Mouse (Mus musculus) lung, postnatal 0 days (tissue): ENCODE data around the gene Olfr766-ps1. TPM values are rescaled to one million over a fixed set of nuclear protein-coding genes. Genes with fewer than 3 reads are reported as not detected.

Experiments used
- ATAC-seq: fragments of 200-750 bp; cut with Nextera tagmentation; 2 replicates; pipeline ENCODE4 v1.8.0; 2017; ENCODE audit warnings: moderate library complexity
- DNase-seq: peaks from one replicate; pipeline ENCODE4 v3.0.0-alpha.2; 2016; ENCODE audit warnings: low spot score
- H3K27ac ChIP-seq: fragments of 300-500 bp; sonication (generic); 2 replicates; pipeline ENCODE4 v1.5.1; 2014; ENCODE audit warnings: antibody characterized with exemption, mild to moderate bottlenecking, low read length, mixed read lengths
- H3K27me3 ChIP-seq: fragments of 300-500 bp; sonication (generic); replicated peaks from 2 replicates; pipeline ENCODE4 v1.6.1; 2014; ENCODE audit warnings: low read length, mixed read lengths; ENCODE audit not compliant: insufficient read depth
- H3K36me3 ChIP-seq: fragments of 300-500 bp; sonication (generic); 2 replicates; pipeline ENCODE4 v1.6.1; 2014; ENCODE audit warnings: low read length, mixed read lengths; ENCODE audit not compliant: insufficient read depth
- H3K4me1 ChIP-seq: fragments of 300-500 bp; sonication (generic); 2 replicates; pipeline ENCODE4 v1.6.1; 2014; ENCODE audit warnings: antibody characterized with exemption, low read depth, low read length, mixed read lengths; ENCODE audit not compliant: insufficient read depth
- H3K4me2 ChIP-seq: fragments of 300-500 bp; sonication (generic); replicated peaks from 2 replicates; pipeline ENCODE4 v1.6.1; 2014; ENCODE audit warnings: low read depth, mild to moderate bottlenecking, low read length, moderate library complexity, mixed read lengths
- H3K4me3 ChIP-seq: fragments of 300-500 bp; sonication (generic); 2 replicates; pipeline ENCODE4 v1.5.1; 2014; ENCODE audit warnings: low read depth, low read length
- H3K9ac ChIP-seq: fragments of 300-500 bp; sonication (generic); replicated peaks from 2 replicates; pipeline ENCODE4 v1.6.1; 2014; ENCODE audit warnings: low read depth, mild to moderate bottlenecking
- H3K9me3 ChIP-seq: fragments of 300-500 bp; sonication (generic); 2 replicates; pipeline ENCODE4 v1.6.1; 2016; ENCODE audit warnings: low read length, mixed read lengths
- CTCF ChIP-seq: IDR thresholded peaks from 2 replicates; pipeline ENCODE4 v1.5.1; 2016; ENCODE audit warnings: antibody characterized with exemption, mild to moderate bottlenecking
- EP300 ChIP-seq: IDR thresholded peaks from 2 replicates; pipeline ENCODE4 v1.6.1; 2016; ENCODE audit warnings: antibody characterized with exemption, mild to moderate bottlenecking, control low read depth
- WGBS: fragments of 180-500 bp; shearing (Covaris S2); extraction: QIAGEN DNeasy Blood & Tissue Kit; methylation state at CpG from one replicate; pipeline ENCODE4 v1.1.7; 2014; 5-methylcytosine and 5-hydroxymethylcytosine counted together
- polyA plus RNA-seq: library from polyadenylated mRNA; unstranded; fragments of >200 nt; fragmentation: Nextera tagmentation; extraction: Ambion mirVana; gene quantifications from 2 replicates; pipeline ENCODE4 v1.2.1, GENCODE M21; 2015

Olfr766-ps1 gene
- polyA plus RNA-seq, 1 experiment from 2014 or later, result not detected

DNA sequence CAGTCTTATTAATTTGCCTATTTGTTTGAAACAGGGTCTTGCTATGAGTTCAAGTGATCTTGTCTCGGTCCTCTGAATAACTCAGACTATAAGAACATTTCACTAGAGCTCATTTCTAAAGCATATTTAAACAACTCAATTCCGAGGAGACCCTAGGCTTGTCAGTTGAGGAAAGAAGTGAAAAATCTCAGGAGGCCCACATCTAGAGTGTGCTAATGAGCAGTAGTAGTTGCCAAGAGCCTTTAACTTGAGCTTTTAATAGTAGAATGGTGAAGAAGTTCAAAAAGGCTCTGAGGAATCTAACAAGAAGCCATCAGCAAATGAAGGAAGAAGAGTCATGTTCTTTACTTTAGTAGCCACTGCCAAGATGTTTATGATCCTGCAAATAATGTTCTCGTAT is 29.0 kb downstream of the Olfr766-ps1 start, which contains the start of gene Olfr764-ps1:
TSS of gene Olfr764-ps1 (minus strand) at position 101 of the 400 bp plus-strand sequence.
- H3K36me3 ChIP-seq, result no peaks in the 10 kb centered on the region
- DNase-seq (no peak), ATAC-seq (no peak)
- no peak within 1 kb of the TSS for H3K4me2 ChIP-seq
- TF ChIP-seq CTCF (no peak), EP300 (no peak)
- no peak within 1 kb of the TSS for H3K4me3 ChIP-seq
- H3K9me3 ChIP-seq, result no peaks in the 10 kb centered on the region
- H3K9ac ChIP-seq, result no peak within 1 kb of the TSS
- H3K27ac ChIP-seq, result no peak within 1 kb of the TSS
- no peaks in the 10 kb centered on the region for H3K27me3 ChIP-seq
- no peaks in the 10 kb centered on the region for H3K4me1 ChIP-seq
- WGBS, result 71% methylated on average over 3 of the region's 3 CpGs

GRCm38 (mm10) chr10:129028343-129028742 is 40.4 kb downstream of the Olfr766-ps1 start:
- Histone ChIP-seq H3K4me2 (no peak overlapping the region), H3K4me1 (no peaks in the 10 kb centered on the region), H3K36me3 (no peaks in the 10 kb centered on the region), H3K9ac (no peak overlapping the region), H3K27ac (no peak overlapping the region), H3K27me3 (no peaks in the 10 kb centered on the region), H3K9me3 (no peaks in the 10 kb centered on the region), H3K4me3 (no peak overlapping the region)
- no peak for ATAC-seq
- TF ChIP-seq CTCF (no peak), EP300 (no peak)
- no peak for DNase-seq
- WGBS, result 78% methylated on average over 2 of the region's 2 CpGs

DNA sequence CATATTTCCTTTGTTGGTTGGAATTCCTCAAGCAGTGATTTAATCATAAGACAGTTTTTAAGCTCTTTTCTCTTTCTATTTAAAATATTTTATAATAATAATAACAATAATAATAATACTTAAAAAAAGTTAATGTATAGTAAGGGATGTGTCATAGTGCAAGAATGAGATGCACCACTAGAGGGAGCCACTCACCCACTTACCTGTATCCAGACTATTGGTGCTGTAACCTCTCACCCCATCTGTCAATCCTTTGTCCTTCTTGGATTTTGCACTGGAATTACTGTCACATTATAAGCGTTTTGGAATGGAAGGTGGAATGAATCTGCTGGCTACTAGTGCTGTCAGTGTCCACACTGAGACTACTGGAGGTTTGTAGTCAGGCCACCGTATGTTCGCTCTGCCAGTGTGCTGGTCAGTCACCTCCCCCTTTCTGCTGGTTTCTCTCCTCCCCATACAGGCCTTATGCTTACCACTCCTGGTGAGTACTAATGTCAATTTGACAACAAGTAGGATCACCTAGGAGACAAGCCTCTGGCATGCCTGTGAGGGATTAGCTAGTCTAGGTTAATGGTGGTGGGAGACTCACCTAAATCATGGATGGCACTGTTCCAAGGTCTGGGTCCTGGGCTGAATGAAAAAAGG is 42.6 kb downstream of the Olfr766-ps1 start:
- H3K4me1 ChIP-seq, result no peaks in the 10 kb centered on the region
- no peak overlapping the region for H3K27ac ChIP-seq
- no peak overlapping the region for H3K4me2 ChIP-seq
- TF ChIP-seq EP300, result no peak
- peak; percentile 64 for TF ChIP-seq CTCF
- no peaks in the 10 kb centered on the region for H3K36me3 ChIP-seq
- no peak overlapping the region for H3K9ac ChIP-seq
- DNase-seq (peak; percentile 40), ATAC-seq (no peak)
- 57% methylated on average over 3 of the region's 3 CpGs for WGBS
- no peaks in the 10 kb centered on the region for H3K27me3 ChIP-seq
- H3K4me3 ChIP-seq, result no peak overlapping the region
- no peaks in the 10 kb centered on the region for H3K9me3 ChIP-seq

GRCm38 (mm10) chr10:129023319-129023718 is 45.5 kb downstream of the Olfr766-ps1 start:
- no peak overlapping the region for H3K9ac ChIP-seq
- H3K27me3 ChIP-seq, result no peaks in the 10 kb centered on the region
- no peak overlapping the region for H3K27ac ChIP-seq
- no peaks in the 10 kb centered on the region for H3K4me1 ChIP-seq
- TF ChIP-seq CTCF, result no peak
- TF ChIP-seq EP300, result no peak
- no peaks in the 10 kb centered on the region for H3K9me3 ChIP-seq
- H3K4me3 ChIP-seq, result no peak overlapping the region
- H3K36me3 ChIP-seq, result no peaks in the 10 kb centered on the region
- DNase-seq (no peak), ATAC-seq (no peak)
- H3K4me2 ChIP-seq, result no peak overlapping the region

DNA sequence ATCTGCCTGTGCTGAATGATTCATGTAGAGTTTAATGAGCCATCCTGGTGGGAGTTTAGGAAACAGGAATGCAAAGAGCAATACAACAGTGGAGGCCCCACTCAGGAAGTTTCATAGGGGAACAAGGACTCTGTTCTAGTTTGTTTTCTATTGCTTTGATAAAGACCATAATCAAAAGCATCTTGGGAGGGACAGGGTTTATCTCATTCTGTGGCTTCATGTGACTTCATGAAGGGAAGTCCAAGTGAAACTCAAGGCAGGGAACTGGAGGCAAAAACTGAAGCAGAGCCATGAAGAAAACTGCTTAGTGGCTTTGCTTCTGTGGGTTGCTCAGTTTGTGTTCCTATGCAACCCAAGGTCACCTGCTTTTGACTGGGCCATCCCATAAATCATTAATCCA is 54.3 kb downstream of the Olfr766-ps1 start:
- no peak for ATAC-seq
- TF ChIP-seq EP300 (no peak), CTCF (no peak)
- no peaks in the 10 kb centered on the region for H3K9me3 ChIP-seq
- no peak overlapping the region for H3K27ac ChIP-seq
- H3K4me3 ChIP-seq, result no peak overlapping the region
- no peaks in the 10 kb centered on the region for H3K27me3 ChIP-seq
- no peak overlapping the region for H3K4me2 ChIP-seq
- no peak for DNase-seq
- no peaks in the 10 kb centered on the region for H3K4me1 ChIP-seq
- no peak overlapping the region for H3K9ac ChIP-seq
- H3K36me3 ChIP-seq, result no peaks in the 10 kb centered on the region

Other genes starting within 250 kb of the Olfr766-ps1 start
- gene Ormdl2, start 247.3 kb downstream of the Olfr766-ps1 start, polyA plus RNA-seq, result 59.8 and 62.1 TPM in 2 replicates
- gene Gdf11, start 177.3 kb downstream of the Olfr766-ps1 start, polyA plus RNA-seq, result 1.6 and 2.1 TPM in 2 replicates
- gene Cd63, start 168.0 kb downstream of the Olfr766-ps1 start, polyA plus RNA-seq, result 761 and 764 TPM in 2 replicates
- gene Rdh5, start 146.1 kb downstream of the Olfr766-ps1 start, polyA plus RNA-seq, result 13.2 and 16.7 TPM in 2 replicates
- 228 and 243 TPM in 2 replicates for gene Bloc1s1, start 144.9 kb downstream of the Olfr766-ps1 start, polyA plus RNA-seq
- gene Itga7, start 135.2 kb downstream of the Olfr766-ps1 start, polyA plus RNA-seq, result 14.6 and 20.7 TPM in 2 replicates
- 0.10 and 0.33 TPM in 2 replicates for gene Mettl7b, start 108.0 kb downstream of the Olfr766-ps1 start, polyA plus RNA-seq
- not detected in 2 replicates for gene Olfr9, start 79.5 kb downstream of the Olfr766-ps1 start, polyA plus RNA-seq
- gene Olfr763, start 58.2 kb downstream of the Olfr766-ps1 start, polyA plus RNA-seq, result not detected in 2 replicates
- not detected in 2 replicates for gene Olfr764-ps1, start 29.1 kb downstream of the Olfr766-ps1 start, polyA plus RNA-seq
- not detected in 2 replicates for gene Olfr765, start 19.0 kb downstream of the Olfr766-ps1 start, polyA plus RNA-seq
- gene Olfr767, start 13.9 kb upstream of the Olfr766-ps1 start, polyA plus RNA-seq, result not detected in 2 replicates
- gene Olfr768, start 30.4 kb upstream of the Olfr766-ps1 start, polyA plus RNA-seq, result not detected in 2 replicates
- gene Olfr769, start 48.9 kb upstream of the Olfr766-ps1 start, polyA plus RNA-seq, result not detected in 2 replicates
- gene Olfr770, start 70.0 kb upstream of the Olfr766-ps1 start, polyA plus RNA-seq, result not detected in 2 replicates
- gene Olfr771, start 95.8 kb upstream of the Olfr766-ps1 start, polyA plus RNA-seq, result not detected in 2 replicates
- gene Olfr772, start 108.9 kb upstream of the Olfr766-ps1 start, polyA plus RNA-seq, result not detected in 2 replicates
- gene Olfr773, start 118.4 kb upstream of the Olfr766-ps1 start, polyA plus RNA-seq, result not detected in 2 replicates
- gene Olfr774, start 167.2 kb upstream of the Olfr766-ps1 start, polyA plus RNA-seq, result not detected in 2 replicates
- not detected in 2 replicates for gene Olfr775, start 179.4 kb upstream of the Olfr766-ps1 start, polyA plus RNA-seq
- not detected in 2 replicates for gene Olfr776, start 190.2 kb upstream of the Olfr766-ps1 start, polyA plus RNA-seq
- not detected in 2 replicates for gene Olfr777, start 202.5 kb upstream of the Olfr766-ps1 start, polyA plus RNA-seq
- not detected in 2 replicates for gene Olfr780, start 249.1 kb upstream of the Olfr766-ps1 start, polyA plus RNA-seq